Mouse (Mus musculus) limb, embryonic 12.5 days (tissue): Measurements from ENCODE around the gene Ick. TPM values are rescaled to one million over a fixed set of nuclear protein-coding genes. Genes with fewer than 3 reads are reported as not detected.

Source experiments
- ATAC-seq: fragments of 200-750 bp; cut with Nextera tagmentation; 2 replicates; pipeline ENCODE4 v1.8.0; 2017; ENCODE audit warnings: low read depth, moderate TSS enrichment; ENCODE audit not compliant: insufficient number of reproducible peaks, insufficient read depth, low FRiP score, low TSS enrichment
- H3K27ac ChIP-seq: fragments of 300-500 bp; sonication (generic); 2 replicates; pipeline ENCODE4 v1.5.1; 2016; ENCODE audit warnings: mild to moderate bottlenecking, moderate library complexity
- H3K27me3 ChIP-seq: fragments of 300-500 bp; sonication (generic); 2 replicates; pipeline ENCODE4 v1.6.1; 2016; ENCODE audit warnings: mild to moderate bottlenecking, moderate library complexity
- H3K36me3 ChIP-seq: fragments of 300-500 bp; sonication (generic); 2 replicates; pipeline ENCODE4 v1.6.1; 2016; ENCODE audit warnings: mild to moderate bottlenecking, moderate library complexity
- H3K4me1 ChIP-seq: fragments of 300-500 bp; sonication (generic); replicated peaks from 2 replicates; pipeline ENCODE4 v1.6.1; 2016
- H3K4me2 ChIP-seq: fragments of 300-500 bp; sonication (generic); 2 replicates; pipeline ENCODE4 v1.6.1; 2016; ENCODE audit warnings: mild to moderate bottlenecking, moderate library complexity
- H3K4me3 ChIP-seq: fragments of 300-500 bp; sonication (generic); replicated peaks from 2 replicates; pipeline ENCODE4 v1.5.1; 2016; ENCODE audit warnings: mild to moderate bottlenecking
- H3K9ac ChIP-seq: fragments of 300-500 bp; sonication (generic); replicated peaks from 2 replicates; pipeline ENCODE4 v1.6.1; 2016; ENCODE audit warnings: mild to moderate bottlenecking, moderate library complexity
- H3K9me3 ChIP-seq: fragments of 300-500 bp; sonication (generic); 2 replicates; pipeline ENCODE4 v1.6.1; 2016; ENCODE audit warnings: mild to moderate bottlenecking, moderate library complexity
- WGBS: fragments of 180-500 bp; shearing (Covaris S2); methylation state at CpG from one replicate; pipeline ENCODE4 v1.1.7; 2016; 5-methylcytosine and 5-hydroxymethylcytosine counted together
- polyA plus RNA-seq: library from polyadenylated mRNA; unstranded; fragments of >200 nt; fragmentation: Nextera tagmentation; extraction: Ambion mirVana; gene quantifications from 2 replicates; pipeline ENCODE4 v1.2.1, GENCODE M21; 2016

Ick gene
- polyA plus RNA-seq, 1 experiment from 2014 or later, result 35.1 TPM

GRCm38 (mm10) chr9:78121358-78121757, 12.4 kb downstream of the Ick start:
- H3K36me3 ChIP-seq, result peaks cover 30% of the 10 kb centered on the region
- no peak overlapping the region for H3K4me3 ChIP-seq

GRCm38 (mm10) chr9:78121985-78122384, 13.0 kb downstream of the Ick start:
- Histone ChIP-seq H3K4me2 (no peak overlapping the region), H3K9ac (no peak overlapping the region), H3K27ac (0 out of 2 replicates have a peak overlapping the region, but pooled peaks have one; percentile 4), H3K9me3 (no peaks in the 10 kb centered on the region), H3K4me3 (no peak overlapping the region), H3K27me3 (no peaks in the 10 kb centered on the region), H3K4me1 (0 out of 2 replicates have a peak, but pooled peaks cover 4% of the 10 kb centered on the region), H3K36me3 (peaks cover 25% of the 10 kb centered on the region)
- 86% methylated on average over 6 of the region's 6 CpGs for WGBS
- no peak for ATAC-seq

More at GRCm38 (mm10) chr9:78121358-78121757, 12.4 kb downstream of the Ick start:
- Histone ChIP-seq H3K4me1 (0 out of 2 replicates have a peak, but pooled peaks cover 4% of the 10 kb centered on the region), H3K27me3 (no peaks in the 10 kb centered on the region), H3K9me3 (no peaks in the 10 kb centered on the region), H3K4me2 (no peak overlapping the region), H3K9ac (no peak overlapping the region), H3K27ac (0 out of 2 replicates have a peak overlapping the region, but pooled peaks have one; percentile 4)
- 86% methylated on average over 8 of the region's 8 CpGs for WGBS
- ATAC-seq, result no peak

GRCm38 (mm10) chr9:78122939-78123712, 14.1 kb downstream of the Ick start:
- ATAC-seq, result no peak

GRCm38 (mm10) chr9:78124297-78124696, 15.3 kb downstream of the Ick start:
- H3K4me3 ChIP-seq, result no peak overlapping the region
- H3K27me3 ChIP-seq, result no peaks in the 10 kb centered on the region
- H3K9me3 ChIP-seq, result no peaks in the 10 kb centered on the region
- WGBS, result 85% methylated on average over 6 of the region's 6 CpGs
- H3K4me1 ChIP-seq, result 0 out of 2 replicates have a peak, but pooled peaks cover 4% of the 10 kb centered on the region
- ATAC-seq, result no peak
- no peak overlapping the region for H3K27ac ChIP-seq
- no peak overlapping the region for H3K4me2 ChIP-seq
- no peak overlapping the region for H3K9ac ChIP-seq
- H3K36me3 ChIP-seq, result peaks cover 28% of the 10 kb centered on the region

More at GRCm38 (mm10) chr9:78122939-78123712, 14.1 kb downstream of the Ick start:
- 91% methylated on average over 7 of the region's 7 CpGs for whole genome bisulfite sequencing
- Histone ChIP-seq H3K27ac (no peak overlapping the region), H3K4me3 (no peak overlapping the region), H3K4me1 (0 out of 2 replicates have a peak, but pooled peaks cover 4% of the 10 kb centered on the region), H3K4me2 (no peak overlapping the region), H3K9ac (no peak overlapping the region), H3K9me3 (no peaks in the 10 kb centered on the region), H3K27me3 (no peaks in the 10 kb centered on the region), H3K36me3 (peaks cover 28% of the 10 kb centered on the region)

- H3K4me3 ChIP-seq, result no peak overlapping the region
- peaks cover 33% of the 10 kb centered on the region for H3K36me3 ChIP-seq
- WGBS, result 89% methylated on average over 6 of the region's 6 CpGs
- no peaks in the 10 kb centered on the region for H3K27me3 ChIP-seq
- no peak overlapping the region for H3K9ac ChIP-seq
- no peaks in the 10 kb centered on the region for H3K9me3 ChIP-seq
- H3K4me2 ChIP-seq, result no peak overlapping the region
- no peak overlapping the region for H3K27ac ChIP-seq
- 0 out of 2 replicates have a peak, but pooled peaks cover 4% of the 10 kb centered on the region for H3K4me1 ChIP-seq
- ATAC-seq, result no peak
Observed at GRCm38 (mm10) chr9:78126007-78126406, 17.0 kb downstream of the Ick start.

- ATAC-seq, result no peak
- Histone ChIP-seq H3K27ac (no peak overlapping the region), H3K9me3 (no peaks in the 10 kb centered on the region), H3K9ac (no peak overlapping the region), H3K27me3 (no peaks in the 10 kb centered on the region), H3K36me3 (peaks cover 39% of the 10 kb centered on the region), H3K4me3 (no peak overlapping the region), H3K4me1 (0 out of 2 replicates have a peak, but pooled peaks cover 4% of the 10 kb centered on the region), H3K4me2 (no peak overlapping the region)
- WGBS, result 82% methylated on average over 10 of the region's 10 CpGs
Observed at GRCm38 (mm10) chr9:78126643-78127042, 17.7 kb downstream of the Ick start.

GRCm38 (mm10) chr9:78135658-78136057, 26.7 kb downstream of the Ick start:
- 66% methylated on average over 7 of the region's 7 CpGs for WGBS
- no peak overlapping the region for H3K9ac ChIP-seq
- H3K4me2 ChIP-seq, result no peak overlapping the region
- ATAC-seq, result no peak
- no peaks in the 10 kb centered on the region for H3K4me1 ChIP-seq
- no peaks in the 10 kb centered on the region for H3K27me3 ChIP-seq
- H3K27ac ChIP-seq, result no peak overlapping the region
- peaks cover 90% of the 10 kb centered on the region for H3K36me3 ChIP-seq
- no peaks in the 10 kb centered on the region for H3K9me3 ChIP-seq
- no peak overlapping the region for H3K4me3 ChIP-seq

- Histone ChIP-seq H3K4me2 (no peak overlapping the region), H3K27me3 (no peaks in the 10 kb centered on the region), H3K4me1 (no peaks in the 10 kb centered on the region), H3K36me3 (peaks cover 89% of the 10 kb centered on the region), H3K9ac (no peak overlapping the region), H3K27ac (no peak overlapping the region), H3K4me3 (no peak overlapping the region), H3K9me3 (peaks cover 9% of the 10 kb centered on the region; the same call in 1 of the 2 replicates)
- ATAC-seq, result no peak
- WGBS, result 90% methylated on average over 9 of the region's 9 CpGs
Observed at GRCm38 (mm10) chr9:78138044-78138676, 29.2 kb downstream of the Ick start.

GRCm38 (mm10) chr9:78139463-78139862, 30.5 kb downstream of the Ick start:
- no peak for ATAC-seq
- no peaks in the 10 kb centered on the region for H3K4me1 ChIP-seq
- H3K27me3 ChIP-seq, result no peaks in the 10 kb centered on the region
- no peak overlapping the region for H3K4me2 ChIP-seq
- WGBS, result 86% methylated on average over 4 of the region's 4 CpGs
- no peak overlapping the region for H3K9ac ChIP-seq
- peaks cover 89% of the 10 kb centered on the region for H3K36me3 ChIP-seq
- peaks cover 9% of the 10 kb centered on the region; the same call in 1 of the 2 replicates for H3K9me3 ChIP-seq
- H3K27ac ChIP-seq, result no peak overlapping the region
- H3K4me3 ChIP-seq, result no peak overlapping the region

GRCm38 (mm10) chr9:78146099-78146498, 37.1 kb downstream of the Ick start:
- no peaks in the 10 kb centered on the region for H3K27me3 ChIP-seq
- 85% methylated on average over 4 of the region's 4 CpGs for WGBS
- ATAC-seq, result no peak
- H3K36me3 ChIP-seq, result peaks cover 83% of the 10 kb centered on the region
- peaks cover 9% of the 10 kb centered on the region; the same call in 1 of the 2 replicates for H3K9me3 ChIP-seq
- H3K4me2 ChIP-seq, result no peak overlapping the region
- no peak overlapping the region for H3K4me3 ChIP-seq
- H3K27ac ChIP-seq, result no peak overlapping the region
- no peaks in the 10 kb centered on the region for H3K4me1 ChIP-seq
- no peak overlapping the region for H3K9ac ChIP-seq

- Histone ChIP-seq H3K4me3 (no peak overlapping the region), H3K27ac (no peak overlapping the region), H3K4me2 (no peak overlapping the region), H3K9ac (no peak overlapping the region), H3K27me3 (no peaks in the 10 kb centered on the region), H3K36me3 (peaks cover 83% of the 10 kb centered on the region), H3K4me1 (no peaks in the 10 kb centered on the region), H3K9me3 (peaks cover 8% of the 10 kb centered on the region; the same call in 1 of the 2 replicates)
- no peak for ATAC-seq
- WGBS, result 85% methylated on average over 6 of the region's 6 CpGs
Observed at GRCm38 (mm10) chr9:78146627-78147026, 37.6 kb downstream of the Ick start.
